Mouse (Mus musculus) lung, embryonic 16.5 days (tissue): ENCODE results near the gene Gm44596. TPM values are rescaled to one million over a fixed set of nuclear protein-coding genes. Genes with fewer than 3 reads are reported as not detected.

Experiments
- ATAC-seq: fragments of 200-750 bp; cut with Nextera tagmentation; 2 replicates; pipeline ENCODE4 v1.8.0; 2017; ENCODE audit warnings: low read depth, mild to moderate bottlenecking, moderate library complexity
- H3K27ac ChIP-seq: fragments of 300-500 bp; sonication (generic); 2 replicates; pipeline ENCODE4 v1.5.1; 2014; ENCODE audit warnings: mild to moderate bottlenecking, control low read depth, low read length
- H3K27me3 ChIP-seq: fragments of 300-500 bp; sonication (generic); 2 replicates; pipeline ENCODE4 v1.6.1; 2014; ENCODE audit warnings: low read depth, low read length, mixed read lengths; ENCODE audit not compliant: control insufficient read depth, insufficient read depth
- H3K36me3 ChIP-seq: fragments of 300-500 bp; sonication (generic); 2 replicates; pipeline ENCODE4 v1.6.1; 2014; ENCODE audit warnings: low read length; ENCODE audit not compliant: control insufficient read depth, insufficient read depth
- H3K4me1 ChIP-seq: fragments of 300-500 bp; sonication (generic); replicated peaks from 2 replicates; pipeline ENCODE4 v1.6.1; 2014; ENCODE audit warnings: low read length, mixed read lengths; ENCODE audit not compliant: control insufficient read depth, insufficient read depth
- H3K4me2 ChIP-seq: fragments of 300-500 bp; sonication (generic); 2 replicates; pipeline ENCODE4 v1.6.1; 2014; ENCODE audit warnings: low read depth, low read length, control low read depth
- H3K4me3 ChIP-seq: fragments of 300-500 bp; sonication (generic); 2 replicates; pipeline ENCODE4 v1.5.1; 2014; ENCODE audit warnings: mild to moderate bottlenecking, low read length, control low read depth
- H3K9ac ChIP-seq: fragments of 300-500 bp; sonication (generic); 2 replicates; pipeline ENCODE4 v1.6.1; 2014; ENCODE audit warnings: low read length, control low read depth
- H3K9me3 ChIP-seq: fragments of 300-500 bp; sonication (generic); 2 replicates; pipeline ENCODE4 v1.6.1; 2016; ENCODE audit warnings: low read length; ENCODE audit not compliant: control insufficient read depth
- WGBS: fragments of 180-500 bp; shearing (Covaris S2); extraction: QIAGEN DNeasy Blood & Tissue Kit; methylation state at CpG from one replicate; pipeline ENCODE4 v1.1.7; 2014; 5-methylcytosine and 5-hydroxymethylcytosine counted together
- polyA plus RNA-seq: library from polyadenylated mRNA; unstranded; fragments of >200 nt; fragmentation: Nextera tagmentation; extraction: Ambion mirVana; gene quantifications from 2 replicates; pipeline ENCODE4 v1.2.1, GENCODE M21; 2015

Gene Gm44596
- polyA plus RNA-seq = not detected in 2 replicates

GRCm38 (mm10) chr6:128375192-128375591, at the start of gene Gm44596, which contains the start of gene Tex52:
TSS of gene Gm44596 (plus strand) at chr6:128375503.
TSS of gene Tex52 (plus strand) at chr6:128375456.
- Histone ChIP-seq H3K36me3 (peaks cover 57% of the 10 kb centered on the region), H3K27ac (no peak within 1 kb of the TSS), H3K27me3 (no peaks in the 10 kb centered on the region), H3K4me3 (no peak within 1 kb of the TSS), H3K4me2 (no peak within 1 kb of the TSS), H3K9me3 (no peaks in the 10 kb centered on the region), H3K4me1 (no peaks in the 10 kb centered on the region), H3K9ac (no peak within 1 kb of the TSS)
- 55% methylated on average over 6 of the region's 6 CpGs for WGBS
- peak; percentile 57 for ATAC-seq

GRCm38 (mm10) chr6:128334397-128335124, 40.7 kb upstream of the Gm44596 start:
- WGBS = 10% methylated on average over 12 of the region's 12 CpGs
- no peak overlapping the region for H3K27ac ChIP-seq
- H3K4me2 ChIP-seq = peak overlapping the region; percentile 28; the same call in 1 of the 2 replicates
- no peaks in the 10 kb centered on the region for H3K27me3 ChIP-seq
- ATAC-seq = peak; percentile 56
- H3K4me3 ChIP-seq = no peak overlapping the region
- no peak overlapping the region for H3K9ac ChIP-seq
- H3K4me1 ChIP-seq = peaks cover 12% of the 10 kb centered on the region
- H3K9me3 ChIP-seq = no peaks in the 10 kb centered on the region
- peaks cover 16% of the 10 kb centered on the region for H3K36me3 ChIP-seq

- H3K4me2 ChIP-seq = no peak overlapping the region
- H3K9ac ChIP-seq = no peak overlapping the region
- 52% methylated on average over 7 of the region's 7 CpGs for whole genome bisulfite sequencing
- no peaks in the 10 kb centered on the region for H3K27me3 ChIP-seq
- ATAC-seq = no peak
- peaks cover 5% of the 10 kb centered on the region for H3K36me3 ChIP-seq
- H3K4me1 ChIP-seq = peaks cover 12% of the 10 kb centered on the region
- no peak overlapping the region for H3K4me3 ChIP-seq
- H3K9me3 ChIP-seq = no peaks in the 10 kb centered on the region
- no peak overlapping the region for H3K27ac ChIP-seq
Observed at GRCm38 (mm10) chr6:128337467-128337866, 37.8 kb upstream of the Gm44596 start.

GRCm38 (mm10) chr6:128338876-128339275, 36.4 kb upstream of the Gm44596 start:
- Histone ChIP-seq H3K4me2 (no peak overlapping the region), H3K4me1 (peaks cover 14% of the 10 kb centered on the region), H3K36me3 (peaks cover 6% of the 10 kb centered on the region; the same call in 1 of the 2 replicates), H3K9ac (no peak overlapping the region), H3K27ac (no peak overlapping the region), H3K4me3 (no peak overlapping the region), H3K9me3 (no peaks in the 10 kb centered on the region), H3K27me3 (no peaks in the 10 kb centered on the region)
- ATAC-seq = peak; percentile 34; the same call in 1 of the 2 replicates
- WGBS = 23% methylated on average over 5 of the region's 5 CpGs

GRCm38 (mm10) chr6:128341956-128342723, 33.2 kb upstream of the Gm44596 start:
- H3K4me1 ChIP-seq = peaks cover 12% of the 10 kb centered on the region
- H3K9me3 ChIP-seq = no peaks in the 10 kb centered on the region
- H3K27me3 ChIP-seq = no peaks in the 10 kb centered on the region
- ATAC-seq = peak; percentile 66
- no peak overlapping the region for H3K9ac ChIP-seq
- H3K4me3 ChIP-seq = no peak overlapping the region
- H3K36me3 ChIP-seq = peaks cover 6% of the 10 kb centered on the region; the same call in 1 of the 2 replicates
- H3K27ac ChIP-seq = peak overlapping the region; percentile 22; the same call in 1 of the 2 replicates
- H3K4me2 ChIP-seq = no peak overlapping the region
- WGBS = 81% methylated on average over 11 of the region's 11 CpGs

GRCm38 (mm10) chr6:128345623-128346022, 29.7 kb upstream of the Gm44596 start:
- WGBS = 80% methylated on average over 10 of the region's 10 CpGs
- H3K9me3 ChIP-seq = no peaks in the 10 kb centered on the region
- no peak overlapping the region for H3K9ac ChIP-seq
- no peak overlapping the region for H3K4me2 ChIP-seq
- H3K4me3 ChIP-seq = no peak overlapping the region
- ATAC-seq = no peak
- no peak overlapping the region for H3K27ac ChIP-seq
- no peaks in the 10 kb centered on the region for H3K27me3 ChIP-seq
- peaks cover 2% of the 10 kb centered on the region; the same call in 1 of the 2 replicates for H3K4me1 ChIP-seq
- H3K36me3 ChIP-seq = peaks cover 6% of the 10 kb centered on the region; the same call in 1 of the 2 replicates

GRCm38 (mm10) chr6:128346782-128347181, 28.5 kb upstream of the Gm44596 start:
- Histone ChIP-seq H3K27ac (no peak overlapping the region), H3K4me1 (peaks cover 2% of the 10 kb centered on the region; the same call in 1 of the 2 replicates), H3K9ac (no peak overlapping the region), H3K27me3 (no peaks in the 10 kb centered on the region), H3K36me3 (peaks cover 9% of the 10 kb centered on the region; the same call in 1 of the 2 replicates), H3K9me3 (no peaks in the 10 kb centered on the region), H3K4me2 (no peak overlapping the region), H3K4me3 (no peak overlapping the region)
- ATAC-seq = no peak
- WGBS = 79% methylated on average over 6 of the region's 6 CpGs

- Histone ChIP-seq H3K9ac (no peak overlapping the region), H3K9me3 (no peaks in the 10 kb centered on the region), H3K27ac (peak overlapping the region; percentile 49; the same call in 1 of the 2 replicates), H3K4me3 (no peak overlapping the region), H3K36me3 (0 out of 2 replicates have a peak, but pooled peaks cover 3% of the 10 kb centered on the region), H3K4me2 (no peak overlapping the region), H3K4me1 (peaks cover 4% of the 10 kb centered on the region), H3K27me3 (no peaks in the 10 kb centered on the region)
- ATAC-seq = no peak; the same call in 1 of the 2 replicates
- WGBS = 49% methylated on average over 7 of the region's 7 CpGs
Observed at GRCm38 (mm10) chr6:128349711-128350110, 25.6 kb upstream of the Gm44596 start.

GRCm38 (mm10) chr6:128354140-128354539, 21.2 kb upstream of the Gm44596 start:
- peaks cover 7% of the 10 kb centered on the region for H3K4me1 ChIP-seq
- no peak for ATAC-seq
- 54% methylated on average over 3 of the region's 3 CpGs for WGBS
- no peaks in the 10 kb centered on the region for H3K9me3 ChIP-seq
- no peak overlapping the region for H3K27ac ChIP-seq
- peak overlapping the region; percentile 67 for H3K4me3 ChIP-seq
- peaks cover 16% of the 10 kb centered on the region for H3K36me3 ChIP-seq
- no peaks in the 10 kb centered on the region for H3K27me3 ChIP-seq
- peak overlapping the region; percentile 88 for H3K4me2 ChIP-seq
- peak overlapping the region; percentile 20; the same call in 1 of the 2 replicates for H3K9ac ChIP-seq
